Mouse (Mus musculus) cerebellum, adult 18-20 months (tissue): ENCODE data around the gene Clec2d.

Experiments
- DNase-seq, 2 experiments: peaks; one replicate each; pipeline ENCODE4 v3.0.0; 2021

The Clec2d gene

DNA sequence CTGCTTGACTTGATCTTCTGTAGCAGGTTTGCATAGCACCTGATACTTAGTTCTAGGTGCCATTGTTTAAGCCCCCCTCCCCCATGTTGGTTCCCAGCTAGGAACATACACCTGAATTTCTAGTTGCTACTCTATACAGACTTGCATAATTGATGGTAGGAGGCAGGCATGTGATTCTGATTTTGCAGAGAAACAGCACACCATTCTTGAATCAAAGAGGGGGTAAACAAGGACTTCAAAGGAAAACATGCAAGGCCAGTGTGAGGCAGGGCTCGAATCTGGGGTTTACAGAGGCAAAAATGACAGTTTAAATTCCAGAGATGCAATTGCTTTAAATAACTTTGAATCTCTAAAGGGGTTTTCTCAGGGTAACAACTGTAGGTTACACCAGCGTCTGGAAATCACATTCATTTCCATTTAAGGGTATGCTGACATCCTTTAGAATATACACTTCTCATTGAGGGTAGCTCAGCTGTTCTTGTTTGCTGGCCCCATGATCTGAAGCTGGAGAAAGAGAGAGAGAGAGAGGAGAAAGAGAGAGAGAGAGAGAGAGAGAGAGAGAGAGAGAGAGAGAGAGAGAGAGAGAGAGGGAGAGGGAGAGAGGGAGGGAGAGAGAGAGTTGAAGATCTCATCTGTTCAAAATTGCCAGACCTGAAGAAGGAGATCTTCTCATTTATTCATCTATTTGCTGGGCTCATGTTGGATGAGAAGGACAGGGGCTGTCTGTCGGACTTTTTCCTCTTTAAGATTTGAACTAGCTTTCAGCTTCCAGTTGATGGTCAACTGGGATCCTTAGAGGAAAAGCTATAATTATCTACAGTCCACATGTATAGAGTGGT, 48.7 kb downstream of the Clec2d start:
- no peak for DNase-seq

DNA sequence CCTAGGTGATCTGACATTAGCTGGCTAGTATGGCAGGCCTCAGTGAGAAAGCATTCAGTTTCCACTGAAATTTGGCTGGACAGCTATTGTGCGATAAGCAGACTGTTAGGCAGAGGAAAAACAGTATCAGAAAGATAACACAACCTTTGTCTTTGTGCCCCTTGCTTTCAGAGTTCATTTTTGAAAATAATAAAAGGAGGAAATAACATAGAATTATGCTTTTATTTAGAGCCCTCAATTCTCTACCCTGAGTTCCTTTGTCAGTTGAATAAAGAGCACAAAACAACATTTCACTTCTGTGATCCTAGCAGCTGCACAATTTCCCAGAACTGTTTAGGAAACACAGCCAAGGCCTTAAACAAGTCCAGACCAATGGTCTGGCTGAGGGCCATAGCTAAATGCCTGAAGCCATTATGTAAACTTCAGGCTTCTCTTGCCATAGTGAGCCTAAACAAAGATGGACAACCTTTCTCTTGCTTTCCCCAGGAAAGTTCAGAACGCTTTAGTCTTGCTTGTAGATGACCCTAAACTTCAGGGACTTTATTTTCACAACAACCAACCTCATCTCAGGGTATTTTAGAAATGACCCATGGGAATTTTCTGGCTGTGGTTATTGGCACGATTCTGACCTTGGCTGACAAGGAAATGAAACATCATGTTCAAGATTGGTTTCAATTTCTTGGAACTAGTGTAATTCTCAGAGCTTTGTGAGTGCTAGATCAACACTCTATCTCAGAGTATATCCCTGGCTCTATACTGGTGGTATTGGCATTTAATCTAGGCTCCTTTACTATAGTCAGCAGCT, 49.6 kb downstream of the Clec2d start:
- DNase-seq = no peak

DNA sequence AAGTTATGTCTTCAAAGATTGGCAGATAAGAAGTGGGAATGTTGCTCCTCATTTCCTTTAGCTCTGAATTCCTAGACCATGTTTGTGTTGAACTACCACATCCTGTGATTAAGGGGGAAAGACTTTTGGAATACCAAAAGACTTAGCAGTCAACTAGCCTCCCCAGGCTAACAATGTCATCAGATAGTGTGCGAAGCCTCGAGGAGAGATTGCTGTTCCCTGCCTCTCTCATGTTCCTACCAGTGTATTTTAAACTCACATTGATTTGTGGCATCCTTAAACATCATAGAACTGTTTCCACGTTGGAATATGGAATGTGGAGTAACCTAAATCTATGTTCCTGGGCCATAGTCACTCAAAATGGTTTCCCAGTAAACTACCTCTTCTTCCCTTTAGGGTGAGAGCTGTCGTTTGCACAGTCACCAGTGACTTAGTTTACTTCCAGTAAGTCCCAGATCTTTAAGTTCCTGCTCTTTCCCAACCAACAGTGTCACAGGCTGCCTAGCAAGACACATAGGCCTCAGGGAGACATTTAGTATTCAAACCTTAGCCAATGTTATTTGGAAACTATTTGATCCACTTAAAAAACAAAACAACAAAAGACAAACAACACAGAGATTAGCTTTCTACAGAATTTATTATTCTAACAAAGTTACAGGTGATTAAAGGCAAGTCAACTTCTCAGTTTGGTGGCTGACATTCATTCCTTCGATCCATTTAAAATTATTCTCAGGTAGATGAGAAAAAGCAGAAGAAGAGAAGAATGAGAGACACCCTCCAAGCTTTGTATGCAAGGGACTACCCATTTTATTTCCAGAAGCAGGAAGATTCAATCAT, 51.8 kb downstream of the Clec2d start:
- DNase-seq = no peak

DNA sequence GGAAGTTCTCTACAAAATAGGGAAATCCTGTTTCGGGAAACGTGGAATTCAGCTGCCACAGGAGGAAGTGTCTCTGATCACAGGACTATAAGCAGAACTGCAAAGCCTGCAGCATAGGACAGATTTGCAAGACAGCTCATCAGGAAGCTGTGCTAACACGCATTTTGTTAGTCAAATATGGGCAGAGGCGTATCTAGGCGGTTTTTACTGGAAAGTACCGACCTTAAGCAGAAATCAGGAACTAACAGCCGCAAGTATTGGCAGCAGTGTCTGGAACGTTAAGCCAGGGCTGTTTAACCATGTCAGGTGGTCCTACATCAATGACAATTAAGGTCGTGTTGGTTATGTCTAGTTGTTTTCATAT, 52.4 kb downstream of the Clec2d start:
- no peak for DNase-seq

DNA sequence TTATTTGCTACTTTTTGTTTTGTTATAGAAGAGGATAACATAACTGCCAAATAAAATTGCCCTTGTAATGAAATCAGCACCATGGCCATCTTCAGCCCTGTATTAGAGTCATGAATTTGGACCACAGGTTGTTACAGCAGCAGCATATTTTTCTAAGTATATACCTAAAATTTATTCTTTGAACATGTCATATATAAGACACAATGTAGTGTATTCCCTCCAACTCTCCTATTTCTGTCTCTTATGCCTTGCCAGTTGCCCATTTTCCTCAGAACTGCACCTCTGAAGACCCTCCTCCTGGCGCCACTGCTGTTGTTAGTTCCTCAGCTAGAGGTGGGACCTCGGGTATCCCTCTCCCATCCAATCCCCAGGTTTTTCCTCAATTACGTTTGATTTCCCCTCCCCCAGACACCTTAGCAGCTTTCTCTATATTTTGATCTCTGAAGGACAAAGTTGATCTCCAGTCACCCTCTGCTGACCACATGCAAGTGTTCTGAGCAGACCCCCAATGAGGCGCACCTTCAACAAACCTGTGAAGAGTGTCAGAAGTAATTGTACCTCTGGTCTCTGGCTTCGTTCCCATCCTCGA, 53.0 kb downstream of the Clec2d start:
- DNase-seq = no peak

DNA sequence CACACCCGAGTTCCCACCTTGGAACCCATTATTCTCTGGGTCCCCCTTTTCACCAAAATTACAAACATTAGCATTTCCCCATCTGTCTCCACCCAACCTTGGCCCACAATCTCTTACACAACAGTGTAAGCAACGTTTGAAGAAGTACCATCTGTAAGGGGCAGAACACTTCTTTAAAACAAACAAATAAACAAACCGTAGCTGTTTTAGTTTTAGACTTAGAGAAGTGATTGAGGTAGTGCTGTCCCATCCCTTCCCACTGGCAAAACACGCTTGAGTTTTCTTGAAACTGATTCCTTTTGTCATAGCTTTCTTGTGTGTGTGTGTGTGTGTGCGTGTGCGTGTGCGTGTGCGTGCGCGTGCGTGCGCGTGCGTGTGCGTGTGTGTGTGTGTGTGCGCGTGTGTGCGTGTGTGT, 53.5 kb downstream of the Clec2d start:
- no peak for DNase-seq

DNA sequence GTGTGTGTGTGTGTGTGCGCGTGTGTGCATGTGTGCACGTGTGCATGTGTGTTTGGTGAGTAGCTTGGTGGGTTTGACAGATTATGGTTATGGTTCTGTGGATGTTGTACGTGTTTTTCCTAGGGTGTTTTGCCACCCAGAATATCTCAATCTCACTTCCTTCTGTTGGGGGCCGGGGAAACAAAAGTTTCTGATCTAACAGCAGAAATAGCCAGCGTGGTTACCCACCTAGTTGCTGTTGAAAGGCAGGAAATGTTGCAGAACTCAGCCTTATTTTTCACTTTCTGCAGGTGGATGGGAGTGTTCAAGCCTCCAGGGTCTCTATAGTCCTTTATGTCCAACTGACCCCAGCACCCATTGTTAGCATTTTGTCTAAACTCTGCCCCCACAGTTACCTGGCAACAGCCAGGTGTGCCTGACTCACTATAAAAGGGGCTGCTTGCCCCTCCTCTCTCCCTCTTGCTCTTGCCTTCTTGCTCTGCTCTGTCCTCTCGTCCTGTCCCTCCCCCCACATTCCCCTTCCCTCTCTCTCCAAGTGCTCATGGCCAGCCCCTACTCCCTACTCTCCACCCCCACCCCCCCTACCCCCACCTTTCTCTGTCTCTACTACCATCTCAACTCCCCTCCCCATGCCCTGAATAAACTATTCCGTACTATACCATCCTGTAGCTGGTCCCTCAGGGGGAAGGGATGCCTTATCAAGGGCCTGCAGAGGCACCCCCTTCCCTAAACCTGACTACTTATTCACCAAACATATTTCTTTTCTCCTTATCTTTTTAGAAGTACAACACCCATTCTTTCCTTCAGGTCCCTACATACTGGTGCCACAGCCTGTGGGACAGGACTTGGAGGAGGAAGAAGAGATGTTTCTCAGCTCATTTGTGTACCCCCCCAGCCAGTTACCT, 54.3 kb downstream of the Clec2d start:
- DNase-seq = no peak

DNA sequence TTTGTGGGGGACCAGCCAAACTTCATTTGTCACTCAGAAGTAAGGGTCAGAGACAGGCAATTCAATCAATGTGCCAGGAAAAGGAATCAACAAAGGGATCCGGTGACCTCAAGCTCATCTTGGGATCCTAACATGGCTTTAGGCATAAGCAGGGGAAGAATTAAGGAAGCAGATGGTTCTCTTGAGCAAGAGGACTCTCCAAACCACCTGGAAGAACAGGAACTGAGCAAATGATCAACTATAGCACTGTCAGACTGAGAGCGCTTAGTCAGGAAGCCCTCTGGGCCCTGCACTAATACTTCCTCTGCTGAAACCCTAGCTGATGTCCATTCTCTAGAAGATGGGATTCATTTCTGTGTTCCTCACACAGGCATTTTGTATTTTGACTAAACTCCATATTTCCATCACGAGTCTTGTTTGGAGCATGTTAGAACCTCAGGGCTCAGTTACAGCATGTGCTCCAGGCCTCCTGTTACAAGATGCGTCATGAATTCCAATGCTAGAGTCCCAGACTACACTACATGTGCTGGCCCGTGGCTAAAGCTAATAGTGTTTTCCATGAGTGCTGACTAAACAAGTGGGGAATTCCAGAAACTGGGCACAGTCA, 55.5 kb downstream of the Clec2d start:
- DNase-seq = no peak
